Mouse (Mus musculus) left cerebral cortex, adult 2 months (tissue): ENCODE measurements around the gene Cpn1. TPM values are rescaled to one million over a fixed set of nuclear protein-coding genes. Genes with fewer than 3 reads are reported as not detected.

Source experiments
- DNase-seq, 2 experiments: peaks; one replicate each; pipeline ENCODE4 v3.0.0; 2021 to 2022; ENCODE audit warnings: low spot score in 2 of 2, mixed read lengths in 1 of 2; ENCODE audit errors: extremely low spot score in 1 of 2
- H3K27ac ChIP-seq: fragments of 200-600 bp; 2 replicates; pipeline ENCODE4 v1.8.1; 2022
- H3K4me3 ChIP-seq: fragments of 200-600 bp; 2 replicates; pipeline ENCODE4 v1.8.1; 2022
- CTCF ChIP-seq: fragments of 200-600 bp; IDR thresholded peaks from 2 replicates; pipeline ENCODE4 v1.8.1; 2022; ENCODE audit warnings: antibody characterized with exemption, mild to moderate bottlenecking, moderate library complexity
- intact Hi-C: fragments of 180-260 bp; cut with DNase I; formaldehyde crosslinking; loops from one replicate; pipeline ENCODE4 v1.15.1; 2025
- total RNA-seq, 2 experiments: library from RNA; stranded (reverse); gene quantifications; 2 replicates each; pipeline ENCODE4 v1.2.3; 2021

Gene Cpn1
- total RNA-seq, 2 experiments from 2014 or later, result 0.16 TPM

GRCm38 (mm10) chr19:44007186-44007585 is 20.8 kb upstream of the Cpn1 start:
- intact Hi-C loops, result no loop called here
- no peak overlapping the region for H3K27ac ChIP-seq
- no peak overlapping the region for H3K4me3 ChIP-seq
- TF ChIP-seq CTCF, result no peak
- peak; percentile 24 to 42 for DNase-seq

- Histone ChIP-seq H3K4me3 (no peak overlapping the region), H3K27ac (no peak overlapping the region)
- TF ChIP-seq CTCF, result no peak
- DNase-seq, result no peak
- intact Hi-C loops, result no loop called here
Observed at GRCm38 (mm10) chr19:44005025-44005424, 18.7 kb upstream of the Cpn1 start.

DNA sequence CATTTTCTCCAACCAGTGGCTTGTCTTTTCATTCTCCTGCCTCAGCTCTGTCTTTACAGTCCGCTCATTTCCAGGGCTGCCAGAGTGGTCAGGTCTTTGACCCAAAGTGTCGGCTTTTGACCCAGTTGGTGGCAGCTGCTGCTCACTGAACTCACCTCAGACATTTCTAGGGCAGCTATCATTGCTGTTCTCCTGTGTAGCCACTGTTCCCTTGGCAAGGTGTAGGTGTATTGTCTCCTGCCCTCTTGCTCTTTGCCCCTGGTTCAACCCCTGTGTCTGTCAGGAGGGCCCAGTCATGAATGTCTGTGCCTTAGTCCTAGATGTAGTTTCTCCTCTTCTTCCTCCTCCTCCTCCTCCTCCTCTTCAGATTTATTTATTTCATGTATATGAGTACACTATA is 17.9 kb upstream of the Cpn1 start:
- no peak for DNase-seq
- no peak for TF ChIP-seq CTCF
- intact Hi-C loops, result no loop called here
- Histone ChIP-seq H3K4me3 (no peak overlapping the region), H3K27ac (no peak overlapping the region)

GRCm38 (mm10) chr19:44000720-44001119 is 14.4 kb upstream of the Cpn1 start:
- no peak overlapping the region for H3K4me3 ChIP-seq
- H3K27ac ChIP-seq, result no peak overlapping the region
- intact Hi-C loops, result no loop called here
- no peak for TF ChIP-seq CTCF
- peak in 1 of 2 experiments; percentile 33 for DNase-seq

DNA sequence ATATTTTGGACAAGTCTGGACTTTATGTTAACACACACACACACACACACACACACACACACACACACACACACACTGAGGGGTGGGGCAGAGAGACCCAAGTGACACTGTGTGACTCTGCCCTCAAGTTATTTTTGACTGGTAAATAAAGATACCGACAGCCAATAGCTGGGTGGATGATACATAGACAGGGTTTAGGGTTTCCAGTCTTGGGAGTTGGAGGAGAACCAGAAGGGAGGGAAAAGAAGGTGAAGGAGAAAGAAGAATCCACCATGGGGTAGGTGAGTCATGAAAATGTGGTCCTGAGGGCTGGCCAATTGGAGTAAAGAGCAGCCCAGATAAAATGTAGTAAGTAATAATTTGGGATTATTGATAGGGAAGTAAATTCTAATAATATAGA is 13.7 kb upstream of the Cpn1 start:
- no peak overlapping the region for H3K4me3 ChIP-seq
- no peak overlapping the region for H3K27ac ChIP-seq
- DNase-seq, result no peak
- intact Hi-C loops, result no loop called here
- no peak for TF ChIP-seq CTCF

- no peak for TF ChIP-seq CTCF
- Histone ChIP-seq H3K27ac (no peak overlapping the region), H3K4me3 (no peak overlapping the region)
- intact Hi-C loops, result no loop called here
- no peak for DNase-seq
Observed at GRCm38 (mm10) chr19:43998802-43999527, 12.6 kb upstream of the Cpn1 start.

DNA sequence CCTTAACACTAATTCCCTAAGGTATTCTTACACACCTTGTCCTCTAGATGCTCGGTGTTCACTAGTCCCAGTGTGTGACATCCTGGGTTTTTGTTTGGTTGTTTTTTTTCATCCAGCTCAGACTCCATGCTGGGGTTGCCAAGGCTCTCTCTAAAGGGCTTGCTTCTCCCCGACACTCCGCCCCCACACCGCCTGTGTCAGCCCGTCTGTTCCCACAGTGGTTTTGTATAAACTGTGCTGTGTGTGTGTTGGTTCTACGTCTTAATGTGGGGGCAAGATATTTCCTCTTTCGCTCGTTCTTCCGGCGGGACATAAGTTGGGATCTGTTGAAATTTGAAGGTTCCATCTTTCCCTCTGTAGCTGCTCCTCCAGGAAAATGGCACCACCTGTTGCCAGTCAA is 11.7 kb upstream of the Cpn1 start:
- TF ChIP-seq CTCF, result no peak
- DNase-seq, result peak; percentile 50 to 58
- intact Hi-C loops, result no loop called here
- Histone ChIP-seq H3K27ac (no peak overlapping the region), H3K4me3 (no peak overlapping the region)

DNA sequence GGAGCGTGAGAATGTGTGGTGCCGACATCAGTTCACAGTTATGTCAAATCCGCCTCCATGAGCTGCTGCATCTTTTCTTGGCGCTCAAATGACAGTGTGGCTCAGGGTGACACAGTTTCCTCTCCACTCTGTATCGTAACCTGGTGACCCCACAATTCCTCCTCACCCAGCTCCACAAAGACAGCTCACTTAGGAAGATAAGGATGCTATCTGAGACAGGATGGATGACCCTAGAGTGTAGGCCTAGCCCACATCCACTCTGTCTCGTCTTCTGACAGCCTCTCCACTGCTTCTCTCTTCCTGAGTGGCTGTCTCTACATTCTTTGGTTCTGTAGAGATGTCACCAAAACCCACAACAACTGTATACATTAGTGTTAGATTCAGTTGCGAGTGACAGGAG is 9.1 kb upstream of the Cpn1 start:
- no peak for DNase-seq
- no peak overlapping the region for H3K4me3 ChIP-seq
- TF ChIP-seq CTCF, result no peak
- no peak overlapping the region for H3K27ac ChIP-seq
- intact Hi-C loops, result no loop called here

DNA sequence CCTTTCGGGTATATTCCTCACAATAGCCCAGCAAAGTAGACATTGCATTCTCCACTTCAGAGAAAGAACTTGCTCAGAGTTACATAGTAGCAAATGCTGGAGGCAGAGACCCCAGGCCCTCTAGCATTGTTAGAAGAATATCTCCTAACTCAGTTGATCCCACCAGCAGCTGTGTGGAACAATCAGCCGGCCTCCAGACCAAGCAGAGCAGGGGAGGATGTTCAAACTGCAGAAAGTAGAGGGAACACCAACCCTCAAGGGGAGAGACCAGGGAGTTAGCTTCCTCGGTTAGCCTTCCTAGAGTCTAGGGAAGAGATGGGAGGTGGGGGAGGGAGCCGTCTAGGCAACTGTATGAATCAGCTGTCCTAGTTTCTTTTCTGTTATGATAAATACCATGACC is 6.1 kb upstream of the Cpn1 start:
- intact Hi-C loops, result no loop called here
- DNase-seq, result no peak
- TF ChIP-seq CTCF, result no peak
- Histone ChIP-seq H3K27ac (no peak overlapping the region), H3K4me3 (no peak overlapping the region)

GRCm38 (mm10) chr19:43990362-43990761 is 4.0 kb upstream of the Cpn1 start:
- TF ChIP-seq CTCF, result no peak
- Histone ChIP-seq H3K4me3 (no peak overlapping the region), H3K27ac (no peak overlapping the region)
- intact Hi-C loops, result no loop called here
- DNase-seq, result no peak

DNA sequence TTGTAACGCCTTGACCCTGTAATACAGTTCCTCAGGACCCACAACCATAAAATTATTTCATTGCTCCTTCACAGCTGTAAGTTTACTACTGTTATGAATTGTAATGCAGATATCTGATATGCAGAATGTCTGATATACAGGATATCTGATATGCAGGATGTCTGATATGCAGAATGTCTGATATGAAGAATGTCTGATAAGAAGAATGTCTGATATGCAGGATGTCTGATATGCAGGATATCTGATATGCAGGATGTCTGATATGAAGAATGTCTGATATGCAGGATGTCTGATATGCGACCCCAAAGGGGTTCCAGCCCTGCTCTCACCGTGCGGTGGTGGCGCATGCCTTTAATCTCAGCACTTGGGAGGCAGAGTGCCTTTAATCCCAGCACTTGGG is 4.4 kb downstream of the Cpn1 start:
- DNase-seq, result no peak
- H3K4me3 ChIP-seq, result no peak overlapping the region
- intact Hi-C loops, result no loop called here
- H3K27ac ChIP-seq, result no peak overlapping the region
- TF ChIP-seq CTCF, result no peak

GRCm38 (mm10) chr19:43980711-43981110 is 5.6 kb downstream of the Cpn1 start:
- H3K4me3 ChIP-seq, result no peak overlapping the region
- H3K27ac ChIP-seq, result no peak overlapping the region
- intact Hi-C loops, result no loop called here
- DNase-seq, result no peak
- no peak for TF ChIP-seq CTCF

- Histone ChIP-seq H3K27ac (no peak overlapping the region), H3K4me3 (no peak overlapping the region)
- no peak for TF ChIP-seq CTCF
- intact Hi-C loops, result no loop called here
- DNase-seq, result no peak
Observed at GRCm38 (mm10) chr19:43977799-43978198, 8.6 kb downstream of the Cpn1 start.
